Mouse (Mus musculus) C2C12 (cell line): Measurements from ENCODE around the gene Tlr9.

Experiments
- CTCF ChIP-seq: IDR thresholded peaks from one replicate; pipeline ENCODE4 v1.5.1; 2011; ENCODE audit not compliant: control insufficient read depth, insufficient read depth, insufficient read length
- FOSL1 ChIP-seq: IDR thresholded peaks from one replicate; pipeline ENCODE4 v1.8.0; 2011; ENCODE audit warnings: mild to moderate bottlenecking, low read length; ENCODE audit not compliant: poor library complexity, insufficient read depth, severe bottlenecking
- MAX ChIP-seq: IDR thresholded peaks from one replicate; pipeline ENCODE4 v1.6.1; 2011; ENCODE audit warnings: mild to moderate bottlenecking, control low read depth
- MYOD1 ChIP-seq: IDR thresholded peaks from one replicate; pipeline ENCODE4 v1.6.1; 2011; ENCODE audit warnings: low read depth; ENCODE audit not compliant: control insufficient read depth, insufficient read length
- MYOG ChIP-seq: IDR thresholded peaks from one replicate; pipeline ENCODE4 v1.6.1; 2011; ENCODE audit not compliant: control insufficient read depth, insufficient read length; ENCODE audit errors: extremely low read depth
- USF1 ChIP-seq: IDR thresholded peaks from one replicate; pipeline ENCODE4 v1.6.1; 2011; ENCODE audit warnings: low read depth, mild to moderate bottlenecking, control low read depth, moderate library complexity

GRCm38 (mm10) chr9:106237401-106237800, 15.0 kb downstream of the Tlr9 start:
- TF ChIP-seq CTCF (no peak), USF1 (no peak), MAX (no peak), MYOD1 (no peak), MYOG (no peak), FOSL1 (no peak)
